Mouse (Mus musculus): ENCODE measurements around the gene Fbxo17. TPM values are rescaled to one million over a fixed set of nuclear protein-coding genes. Genes with fewer than 3 reads are reported as not detected.

The Fbxo17 gene
- polyA plus RNA-seq, 1 experiment from 2014 or later, result 3.1 TPM

DNA sequence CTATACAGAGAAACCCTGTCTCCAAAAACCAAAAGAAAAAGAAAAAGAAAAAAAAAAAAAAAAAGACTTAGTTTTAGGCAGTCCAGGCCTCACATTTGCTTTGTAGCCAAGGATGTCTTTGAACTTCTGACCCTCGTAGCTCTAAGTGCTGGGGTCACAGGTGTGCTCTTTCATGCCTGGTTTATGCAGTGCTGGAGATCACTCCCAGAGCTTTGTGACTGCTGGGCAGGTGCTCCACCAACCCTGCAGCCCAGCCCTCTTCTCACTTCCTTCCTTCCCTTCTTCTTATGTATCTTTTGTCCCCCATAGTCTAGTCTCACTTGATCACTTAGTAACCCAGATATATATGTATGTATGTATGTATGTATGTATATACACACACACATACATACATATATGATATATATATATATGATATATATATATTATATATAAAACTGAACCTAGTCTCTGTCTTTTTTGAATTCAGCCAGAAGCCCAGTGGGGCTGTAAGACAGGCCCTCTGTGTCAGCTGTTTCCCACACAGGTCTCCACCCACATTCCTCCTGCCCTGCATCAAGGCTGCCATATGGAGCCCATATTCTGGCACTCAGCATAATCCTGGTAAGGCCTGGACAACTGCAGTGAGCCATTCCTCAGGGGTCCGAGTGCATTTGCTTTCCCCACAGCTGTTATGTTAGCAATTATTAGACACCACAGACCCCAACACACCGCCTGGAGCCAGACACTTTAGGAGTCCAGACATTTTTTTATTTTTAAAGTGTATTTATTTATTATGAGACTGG lies 4.3 kb downstream of the Fbxo17 start:
- ATAC-seq (ENCODE audit: low FRiP score), result no peak
- Histone ChIP-seq H3K9me3 (no peaks in the 10 kb centered on the region), H3K36me3 (no peaks in the 10 kb centered on the region), H3K4me2 (no peak overlapping the region), H3K4me3 (no peak overlapping the region), H3K4me1 (replicated peaks) (peaks cover 8% of the 10 kb centered on the region), H3K27me3 (no peaks in the 10 kb centered on the region), H3K27ac (no peak overlapping the region), H3K9ac (no peak overlapping the region)
- 68% methylated on average over 3 of the region's 3 CpGs for WGBS

DNA sequence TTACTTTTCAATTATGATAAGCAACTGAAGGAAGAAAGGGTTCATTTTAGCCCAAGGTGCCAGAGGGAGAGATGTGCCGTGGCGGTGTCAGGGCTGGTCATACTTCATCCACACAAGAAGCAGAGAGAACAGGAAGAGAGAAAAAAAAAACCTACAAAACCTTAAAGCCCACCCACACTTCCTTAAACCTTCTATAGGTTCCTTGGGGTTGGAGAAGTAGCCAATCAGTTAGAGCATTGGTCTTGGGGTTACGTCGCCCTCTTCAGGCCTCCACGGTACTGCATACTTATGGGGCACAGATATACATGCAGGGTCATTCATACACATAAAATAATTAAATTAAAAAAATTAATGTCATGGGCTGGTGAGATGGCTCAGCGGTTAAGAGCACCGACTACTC lies 5.5 kb downstream of the Fbxo17 start:
- Histone ChIP-seq H3K4me3 (no peak overlapping the region), H3K9ac (no peak overlapping the region), H3K27me3 (no peaks in the 10 kb centered on the region), H3K27ac (no peak overlapping the region), H3K4me1 (replicated peaks) (peaks cover 4% of the 10 kb centered on the region; the same call in 1 of the 2 replicates), H3K36me3 (no peaks in the 10 kb centered on the region), H3K9me3 (no peaks in the 10 kb centered on the region), H3K4me2 (no peak overlapping the region)
- ATAC-seq (ENCODE audit: low FRiP score), result no peak
- 89% methylated on average over 7 of the region's 7 CpGs for WGBS

DNA sequence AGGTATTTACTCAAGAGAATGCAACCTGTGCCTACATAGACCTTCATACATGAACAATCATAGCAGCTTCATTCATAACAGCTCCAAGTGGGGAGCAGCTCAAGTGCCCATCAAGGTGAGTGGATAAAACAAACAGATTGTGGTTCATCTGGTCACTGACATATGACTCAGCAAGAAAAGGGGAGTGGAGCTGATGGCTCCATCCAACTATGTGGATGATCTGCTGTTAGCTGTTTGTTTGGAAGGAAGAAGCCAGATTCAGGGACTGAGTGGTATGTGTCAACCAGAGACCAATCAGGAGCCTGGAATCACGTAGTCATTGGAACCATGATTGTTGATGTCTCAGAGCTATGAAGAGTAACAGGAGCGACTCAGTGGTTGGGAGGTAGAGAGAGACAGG lies 8.0 kb downstream of the Fbxo17 start:
- Histone ChIP-seq H3K9ac (no peak overlapping the region), H3K4me3 (no peak overlapping the region), H3K4me1 (replicated peaks) (peaks cover 14% of the 10 kb centered on the region), H3K9me3 (no peaks in the 10 kb centered on the region), H3K27me3 (no peaks in the 10 kb centered on the region), H3K36me3 (no peaks in the 10 kb centered on the region), H3K4me2 (no peak overlapping the region), H3K27ac (no peak overlapping the region)
- ATAC-seq (ENCODE audit: low FRiP score), result no peak
- 93% methylated on average over 2 of the region's 2 CpGs for WGBS

DNA sequence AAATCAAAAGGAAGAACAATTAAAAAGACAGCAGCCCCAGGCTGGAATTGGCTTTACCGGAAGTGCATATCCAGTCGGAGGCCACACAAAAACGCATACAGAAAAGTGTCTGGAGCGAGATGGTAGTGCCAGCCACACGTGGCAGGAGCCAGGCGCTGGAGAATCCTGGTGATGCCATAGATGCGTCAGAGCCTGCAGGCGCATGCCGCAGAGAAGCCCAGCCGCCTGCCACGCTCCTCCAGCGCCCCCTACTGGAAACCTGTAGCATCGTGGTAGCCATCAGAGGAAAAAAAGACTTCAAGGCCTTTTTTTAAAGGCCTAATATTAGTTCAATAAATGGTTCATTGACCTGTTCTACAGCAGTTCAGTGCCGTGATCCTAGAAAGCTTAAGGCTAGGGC lies 10.0 kb downstream of the Fbxo17 start:
- 8% methylated on average over 14 of the region's 14 CpGs for WGBS
- ATAC-seq (ENCODE audit: low FRiP score), result no peak
- Histone ChIP-seq H3K36me3 (no peaks in the 10 kb centered on the region), H3K9ac (0 out of 2 replicates have a peak overlapping the region, but pooled peaks have one; percentile 35), H3K27ac (no peak overlapping the region), H3K4me1 (replicated peaks) (peaks cover 14% of the 10 kb centered on the region), H3K9me3 (peaks cover 6% of the 10 kb centered on the region; the same call in 1 of the 2 replicates), H3K4me3 (no peak overlapping the region), H3K4me2 (peak overlapping the region; percentile 34; the same call in 1 of the 2 replicates), H3K27me3 (peaks cover 5% of the 10 kb centered on the region)

DNA sequence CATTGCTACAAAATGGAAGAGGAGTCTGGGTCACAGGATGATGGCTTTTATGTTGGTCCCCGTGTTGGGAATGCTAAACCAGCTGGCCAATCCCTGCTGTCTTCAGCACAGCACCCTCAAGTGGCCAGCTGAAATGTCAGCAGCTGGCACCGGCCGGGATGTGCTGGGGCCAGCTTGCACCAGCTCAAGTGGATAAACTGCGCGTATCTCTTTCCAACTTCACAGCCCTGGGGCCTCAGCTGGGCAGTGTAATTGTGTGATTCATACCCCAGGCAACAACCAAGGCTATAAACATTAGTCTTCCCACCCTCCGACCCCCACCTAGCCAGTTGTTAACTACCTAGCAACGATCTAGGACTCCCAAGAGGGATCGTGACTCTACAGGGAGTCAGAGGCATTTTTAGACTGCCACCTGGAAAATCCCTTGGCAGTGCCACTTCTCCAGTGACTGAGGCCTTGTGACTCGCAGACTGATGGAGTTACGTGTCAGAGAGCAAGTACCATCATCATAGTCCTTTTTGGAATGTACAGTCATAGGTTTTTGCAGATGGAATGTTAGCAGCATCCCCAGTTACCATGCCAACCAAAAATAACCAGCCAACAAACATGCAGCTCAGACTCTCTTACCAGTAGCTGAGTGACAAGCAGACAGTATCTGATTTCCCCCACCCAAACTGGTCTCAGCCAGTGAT lies 11.2 kb downstream of the Fbxo17 start:
- no peaks in the 10 kb centered on the region for H3K36me3 ChIP-seq
- no peak overlapping the region for H3K27ac ChIP-seq
- no peak overlapping the region for H3K4me2 ChIP-seq
- H3K9me3 ChIP-seq, result peaks cover 6% of the 10 kb centered on the region; the same call in 1 of the 2 replicates
- WGBS, result 43% methylated on average over 10 of the region's 10 CpGs
- peaks cover 21% of the 10 kb centered on the region for H3K4me1 ChIP-seq (replicated peaks)
- peaks cover 17% of the 10 kb centered on the region for H3K27me3 ChIP-seq
- no peak overlapping the region for H3K4me3 ChIP-seq
- H3K9ac ChIP-seq, result no peak overlapping the region
- ATAC-seq (ENCODE audit: low FRiP score), result no peak

DNA sequence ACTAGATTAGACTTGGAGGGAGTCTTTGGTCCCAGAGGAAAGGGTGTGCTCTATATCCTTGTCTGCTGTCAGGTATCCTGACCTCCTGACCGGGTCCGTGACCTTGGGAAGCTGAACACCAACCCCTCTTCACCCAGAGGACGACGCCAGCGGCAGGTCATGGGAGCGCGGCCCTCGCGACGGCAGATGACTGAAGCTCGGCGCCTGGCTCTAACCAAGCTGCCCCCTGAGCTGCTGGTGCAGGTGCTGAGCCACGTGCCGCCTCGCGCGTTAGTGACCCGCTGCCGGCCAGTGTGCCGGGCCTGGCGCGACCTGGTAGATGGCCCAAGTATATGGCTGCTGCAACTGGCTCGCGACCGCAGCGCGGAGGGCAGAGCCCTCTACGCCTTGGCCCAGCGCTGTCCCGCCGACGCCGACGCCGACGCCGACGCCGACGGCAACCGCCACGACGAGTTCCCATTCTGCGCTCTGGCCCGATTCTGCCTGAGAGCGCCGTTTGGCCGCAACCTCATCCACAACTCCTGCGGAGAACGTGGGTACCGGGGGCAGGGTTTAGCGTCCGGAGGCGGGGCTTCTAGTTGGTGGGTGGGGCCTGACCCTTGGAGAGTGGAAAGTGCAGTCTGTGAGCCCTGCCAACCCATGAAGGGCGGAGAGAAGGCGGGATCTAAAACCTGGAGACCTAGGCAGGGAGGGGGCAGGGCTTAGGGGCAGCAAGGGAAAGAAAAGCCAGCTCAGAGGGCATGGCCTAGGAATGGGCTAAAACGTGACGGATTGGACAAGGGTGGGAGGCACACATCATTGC lies 15.9 kb downstream of the Fbxo17 start:
- Histone ChIP-seq H3K27me3 (peaks cover 27% of the 10 kb centered on the region), H3K4me1 (replicated peaks) (peaks cover 22% of the 10 kb centered on the region), H3K9ac (peak overlapping the region; percentile 70), H3K4me3 (peak overlapping the region; percentile 45), H3K4me2 (peak overlapping the region; percentile 62), H3K36me3 (peaks cover 14% of the 10 kb centered on the region), H3K27ac (no peak overlapping the region), H3K9me3 (peaks cover 6% of the 10 kb centered on the region; the same call in 1 of the 2 replicates)
- WGBS, result 3% methylated on average over 58 of the region's 58 CpGs
- peak; percentile 70 for ATAC-seq (ENCODE audit: low FRiP score)

DNA sequence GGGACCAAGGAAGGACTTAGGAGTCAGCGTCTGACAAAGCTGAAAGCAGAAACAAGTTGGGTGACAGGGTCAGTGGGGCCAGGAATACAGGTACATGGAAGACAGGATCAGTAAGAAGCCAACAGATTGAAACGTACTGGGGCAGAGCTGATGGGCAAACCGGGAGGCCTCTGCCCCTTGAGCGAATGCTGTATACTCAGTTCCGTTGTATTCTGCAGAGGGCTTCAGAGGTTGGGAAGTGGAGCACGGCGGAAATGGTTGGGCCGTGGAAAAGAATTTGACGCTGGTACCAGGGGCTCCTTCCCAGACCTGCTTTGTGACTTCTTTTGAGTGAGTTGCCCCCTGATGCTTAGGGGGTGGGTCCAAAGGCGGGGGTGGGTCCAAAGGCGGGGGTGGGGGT lies 16.6 kb downstream of the Fbxo17 start:
- H3K27ac ChIP-seq, result no peak overlapping the region
- 10% methylated on average over 11 of the region's 11 CpGs for WGBS
- no peak; the same call in none of the 2 replicates for ATAC-seq (ENCODE audit: low FRiP score)
- peaks cover 19% of the 10 kb centered on the region for H3K36me3 ChIP-seq
- H3K9ac ChIP-seq, result peak overlapping the region; percentile 70; the same call in 1 of the 2 replicates
- H3K4me3 ChIP-seq, result peak overlapping the region; percentile 45
- peaks cover 15% of the 10 kb centered on the region for H3K4me1 ChIP-seq (replicated peaks)
- H3K27me3 ChIP-seq, result peaks cover 27% of the 10 kb centered on the region
- peak overlapping the region; percentile 62 for H3K4me2 ChIP-seq
- peaks cover 6% of the 10 kb centered on the region; the same call in 1 of the 2 replicates for H3K9me3 ChIP-seq

DNA sequence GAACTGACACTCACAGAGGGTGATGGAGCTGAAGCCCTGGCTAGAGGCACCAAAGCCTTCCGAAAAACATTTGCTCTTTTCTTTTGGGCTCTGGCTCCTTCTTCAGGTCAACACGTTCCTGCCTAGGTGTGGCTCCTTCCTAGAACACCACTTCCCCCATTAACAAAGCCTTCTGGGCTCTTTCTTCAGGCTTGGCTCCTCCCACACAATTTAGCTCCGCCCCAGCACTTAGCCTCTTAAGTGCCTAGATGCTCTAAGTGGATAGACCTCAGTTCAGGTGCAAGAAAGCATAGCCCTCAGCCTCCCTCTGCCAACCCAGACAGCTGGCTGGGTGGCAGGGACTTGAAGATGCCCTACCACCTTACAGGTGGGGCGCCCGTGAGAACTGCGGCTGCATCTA lies 19.1 kb downstream of the Fbxo17 start:
- H3K4me3 ChIP-seq, result no peak overlapping the region

DNA sequence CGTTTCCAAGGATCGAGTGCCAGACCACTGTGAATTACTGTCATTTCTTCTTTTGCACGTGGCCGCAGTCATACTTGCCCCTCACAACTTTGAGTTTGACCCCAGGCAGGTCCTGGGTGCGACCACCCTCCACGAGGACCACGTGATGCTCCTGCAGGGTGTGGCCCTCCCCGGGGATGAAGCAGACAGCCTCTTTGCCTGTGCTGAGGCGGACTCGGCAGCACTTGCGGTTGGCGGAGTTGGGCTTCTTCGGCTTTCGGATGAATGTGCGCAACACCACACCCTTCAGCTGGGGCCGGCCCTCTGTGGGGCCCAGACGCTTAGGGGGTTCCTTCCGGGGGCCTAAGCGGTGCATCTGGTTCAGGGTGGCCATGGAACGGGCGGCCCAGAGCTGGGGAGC lies 23.2 kb downstream of the Fbxo17 start:
- Histone ChIP-seq H3K4me3 (no peak overlapping the region), H3K9ac (no peak overlapping the region), H3K36me3 (peaks cover 38% of the 10 kb centered on the region), H3K27ac (no peak overlapping the region), H3K27me3 (no peaks in the 10 kb centered on the region), H3K4me1 (replicated peaks) (peaks cover 15% of the 10 kb centered on the region), H3K4me2 (no peak overlapping the region), H3K9me3 (no peaks in the 10 kb centered on the region)
- ATAC-seq (ENCODE audit: low FRiP score), result no peak
- 95% methylated on average over 21 of the region's 21 CpGs for WGBS

More for the DNA sequence above, 19.1 kb downstream of the Fbxo17 start:
- H3K27ac ChIP-seq, result no peak overlapping the region
- WGBS, result 82% methylated on average over 6 of the region's 6 CpGs
- peaks cover 37% of the 10 kb centered on the region for H3K36me3 ChIP-seq
- peaks cover 27% of the 10 kb centered on the region for H3K27me3 ChIP-seq
- H3K9me3 ChIP-seq, result peaks cover 6% of the 10 kb centered on the region; the same call in 1 of the 2 replicates
- H3K4me1 ChIP-seq (replicated peaks), result peaks cover 12% of the 10 kb centered on the region
- H3K4me2 ChIP-seq, result no peak overlapping the region
- no peak overlapping the region for H3K9ac ChIP-seq
- no peak for ATAC-seq (ENCODE audit: low FRiP score)

DNA sequence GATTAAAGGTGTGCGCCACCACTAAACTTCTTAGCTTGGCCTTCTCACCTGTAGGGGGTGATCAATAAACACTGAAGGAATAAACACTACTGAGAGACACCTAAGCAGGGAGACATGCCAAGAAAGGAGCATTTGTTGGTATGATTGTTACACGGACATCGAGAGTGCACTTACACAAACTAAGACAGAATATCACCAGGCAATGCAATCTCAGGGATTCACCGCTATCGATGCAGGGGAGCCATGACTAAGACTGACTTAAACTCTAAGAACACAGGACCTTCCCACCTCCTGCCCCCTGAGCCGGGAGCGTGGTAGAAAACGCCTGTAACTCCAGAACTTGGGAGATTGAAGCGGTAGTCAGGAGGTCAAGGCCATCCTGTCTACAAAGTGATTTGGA lies 24.3 kb downstream of the Fbxo17 start:
- H3K27ac ChIP-seq, result peak overlapping the region; percentile 80
- H3K27me3 ChIP-seq, result no peaks in the 10 kb centered on the region
- peaks cover 48% of the 10 kb centered on the region for H3K36me3 ChIP-seq
- no peak for ATAC-seq (ENCODE audit: low FRiP score)
- H3K9me3 ChIP-seq, result no peaks in the 10 kb centered on the region
- H3K4me3 ChIP-seq, result peak overlapping the region; percentile 68
- H3K4me2 ChIP-seq, result peak overlapping the region; percentile 93
- H3K4me1 ChIP-seq (replicated peaks), result peaks cover 15% of the 10 kb centered on the region
- 40% methylated on average over 9 of the region's 9 CpGs for WGBS
- H3K9ac ChIP-seq, result peak overlapping the region; percentile 91

DNA sequence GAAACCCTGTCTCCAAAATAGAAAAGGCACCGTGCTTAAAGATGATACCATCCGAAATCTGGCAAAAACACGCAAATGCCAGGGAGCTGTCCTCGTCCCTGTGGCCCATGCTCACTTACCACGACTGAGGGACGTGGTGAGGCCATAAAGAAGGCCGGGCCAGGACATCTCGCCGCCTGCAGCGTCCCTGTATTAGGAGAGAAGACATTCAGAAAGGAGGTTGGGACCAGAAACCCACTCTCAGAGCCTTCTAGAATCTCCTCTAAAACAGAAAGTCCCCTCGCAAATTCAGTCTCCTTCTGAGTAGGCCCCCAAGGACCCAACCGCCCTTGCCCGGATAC lies 24.7 kb downstream of the Fbxo17 start:
- Histone ChIP-seq H3K9ac (peak overlapping the region; percentile 91), H3K36me3 (peaks cover 50% of the 10 kb centered on the region), H3K9me3 (no peaks in the 10 kb centered on the region), H3K4me3 (peak overlapping the region; percentile 68), H3K27me3 (no peaks in the 10 kb centered on the region), H3K27ac (peak overlapping the region; percentile 80), H3K4me1 (replicated peaks) (peaks cover 15% of the 10 kb centered on the region), H3K4me2 (peak overlapping the region; percentile 93)
- peak; percentile 34 for ATAC-seq (ENCODE audit: low FRiP score)
- WGBS, result under 1% methylated on average over 13 of the region's 13 CpGs

All from hindbrain, embryonic 13.5 days (tissue).